Comparison of ENCODE assay signal across 13 mouse cellular contexts in genomic region chr3:86635464-86635863, GRCm38 (mm10).
DNase-seq lines count a peak whose midpoint lies in the region; ATAC-seq and TF ChIP-seq lines count a peak whose summit lies in the region.
"Had no signal": no experiment of that assay in that cellular context is flagged by ENCODE, and none has a peak within 500 bp of the region (broad histone marks: within the 10 kb centered on the region; RNA-seq: fewer than 3 reads in every experiment).

No protein-coding gene starts in this region.

- H3K36me3 ChIP-seq in lung, postnatal 0 days (ENCODE audit: insufficient read depth, low read length): no peaks in the 10 kb centered on the region
- H3K36me3 ChIP-seq in heart, embryonic 12.5 days: no peaks in the 10 kb centered on the region
- H3K36me3 ChIP-seq in myocyte (ENCODE audit: control insufficient read depth, insufficient read depth): no peaks in the 10 kb centered on the region
- H3K36me3 ChIP-seq: midbrain, embryonic 12.5 days; neural tube, embryonic 13.5 days had no signal

- H3K4me1 ChIP-seq in lung, postnatal 0 days (ENCODE audit: insufficient read depth, low read depth, low read length): no peaks in the 10 kb centered on the region
- no peaks in the 10 kb centered on the region for H3K4me1 ChIP-seq in lung, adult 2 months (ENCODE audit: control insufficient read depth, insufficient read depth, low read length)
- peaks cover 6% of the 10 kb centered on the region; the same call in 1 of the 2 replicates for H3K4me1 ChIP-seq in heart, embryonic 12.5 days (replicated peaks)

- no peak for TF ChIP-seq POLR2A in lung, adult 2 months (IDR thresholded peaks at IDR 0.05; ENCODE audit: borderline replicate concordance, extremely low read depth, low read depth, low read length)
- TF ChIP-seq POLR2A in myocyte (IDR thresholded peaks at IDR 0.05; ENCODE audit: insufficient read length, low read depth): no peak

- ATAC-seq in lung, postnatal 0 days: no peak
- ATAC-seq in heart, embryonic 12.5 days (ENCODE audit: insufficient number of reproducible peaks, low FRiP score): no peak
- no peak for ATAC-seq in granulocyte monocyte progenitor cell, adult 5-6 weeks (replicated peaks; ENCODE audit: poor library complexity, severe bottlenecking)
- ATAC-seq: forebrain, embryonic 16.5 days had no signal

- 73% methylated on average over 5 of the region's 5 CpGs for whole genome bisulfite sequencing in lung, postnatal 0 days
- WGBS in lung, adult 2 months: 60% methylated on average over 5 of the region's 5 CpGs
- 26% methylated on average over 5 of the region's 5 CpGs for WGBS in heart, embryonic 12.5 days

- H3K9ac ChIP-seq in lung, postnatal 0 days (replicated peaks; ENCODE audit: low read depth): no peak overlapping the region
- H3K9ac ChIP-seq in heart, embryonic 12.5 days: no peak overlapping the region
- H3K9ac ChIP-seq: midbrain, embryonic 12.5 days; neural tube, embryonic 13.5 days had no signal

- H3K9me3 ChIP-seq in lung, postnatal 0 days (ENCODE audit: low read length): no peaks in the 10 kb centered on the region
- H3K9me3 ChIP-seq in heart, embryonic 12.5 days (replicated peaks): no peaks in the 10 kb centered on the region
- H3K9me3 ChIP-seq: midbrain, embryonic 12.5 days; neural tube, embryonic 13.5 days had no signal

- H3K27me3 ChIP-seq in lung, postnatal 0 days (replicated peaks; ENCODE audit: insufficient read depth, low read length): no peaks in the 10 kb centered on the region
- no peaks in the 10 kb centered on the region for H3K27me3 ChIP-seq in heart, embryonic 12.5 days (replicated peaks)
- no peaks in the 10 kb centered on the region for H3K27me3 ChIP-seq in myocyte (ENCODE audit: control insufficient read depth, insufficient read depth, insufficient read length)
- H3K27me3 ChIP-seq: midbrain, embryonic 12.5 days; neural tube, embryonic 13.5 days had no signal

- peak; percentile 5 for DNase-seq in lung, postnatal 0 days (ENCODE audit: low spot score)
- no peak for DNase-seq in lung, adult 2 months
- DNase-seq in R1 (ENCODE audit: low read depth, low spot score): peak; percentile 3
- no peak for DNase-seq in frontal cortex, postnatal 36 days (ENCODE audit: low spot score in 2 of 2)
- DNase-seq: cerebellum, adult 18-20 months; kidney, adult 18-20 months; thymus, postnatal 25 days had no signal

- 0 out of 2 replicates have a peak overlapping the region, but pooled peaks have one; percentile 9 for H3K4me2 ChIP-seq in lung, postnatal 0 days (replicated peaks; ENCODE audit: low read depth, low read length)
- peak overlapping the region; percentile 52 for H3K4me2 ChIP-seq in heart, embryonic 12.5 days
- H3K4me2 ChIP-seq in myocyte (ENCODE audit: low read depth): peak overlapping the region; percentile 44
- H3K4me2 ChIP-seq: midbrain, embryonic 12.5 days; neural tube, embryonic 13.5 days had no signal

- H3K27ac ChIP-seq in lung, postnatal 0 days (ENCODE audit: low read length): no peak overlapping the region
- H3K27ac ChIP-seq in heart, embryonic 12.5 days (ENCODE audit: poor library complexity, severe bottlenecking): peak overlapping the region; percentile 8; the same call in 1 of the 2 replicates
- H3K27ac ChIP-seq: midbrain, embryonic 12.5 days; neural tube, embryonic 13.5 days had no signal

- no peak for TF ChIP-seq CTCF in lung, postnatal 0 days (IDR thresholded peaks at IDR 0.05)
- no peak for TF ChIP-seq CTCF in lung, adult 2 months (IDR thresholded peaks at IDR 0.05; ENCODE audit: insufficient read depth, low read length)

- TF ChIP-seq EP300 in lung, postnatal 0 days (IDR thresholded peaks at IDR 0.05): no peak

- H3K79me2 ChIP-seq in myocyte (ENCODE audit: control insufficient read depth, insufficient read depth): no peaks in the 10 kb centered on the region

- H3ac ChIP-seq in myocyte (ENCODE audit: control insufficient read depth, insufficient read length): no peak overlapping the region

- no peak overlapping the region for H3K4me3 ChIP-seq in lung, postnatal 0 days (ENCODE audit: low read depth, low read length)
- H3K4me3 ChIP-seq in lung, adult 2 months (replicated peaks; ENCODE audit: extremely low read depth, low read depth, low read length): no peak overlapping the region
- 0 out of 2 replicates have a peak overlapping the region, but pooled peaks have one; percentile 12 for H3K4me3 ChIP-seq in heart, embryonic 12.5 days
- no peak overlapping the region for H3K4me3 ChIP-seq in myocyte
- H3K4me3 ChIP-seq: midbrain, embryonic 12.5 days; neural tube, embryonic 13.5 days had no signal

TF ChIP-seq in myocyte, 11 proteins besides CTCF, POLR2A, EP300 and RAD21:
- no peak for TF ChIP-seq MYOG (IDR thresholded peaks at IDR 0.05; ENCODE audit: control insufficient read depth in 1 of 3, insufficient read depth in 1 of 3, insufficient read length in 2 of 3, low read depth in 2 of 3)
- TF ChIP-seq E2F4 (IDR thresholded peaks at IDR 0.05; ENCODE audit: insufficient read depth): no peak
- no peak for TF ChIP-seq MAX (IDR thresholded peaks at IDR 0.05; ENCODE audit: low read depth)
- no peak for TF ChIP-seq REST (IDR thresholded peaks at IDR 0.05; ENCODE audit: insufficient read depth, insufficient read length)
- TF ChIP-seq POLR2AphosphoS2 (IDR thresholded peaks at IDR 0.05; ENCODE audit: insufficient read length, low read depth): no peak
- TF ChIP-seq TCF3 (IDR thresholded peaks at IDR 0.05; ENCODE audit: insufficient read length, low read depth): no peak
- TF ChIP-seq MYOD1 (IDR thresholded peaks at IDR 0.05; ENCODE audit: control insufficient read depth in 1 of 3, insufficient read length in 2 of 3, low read depth in 2 of 3): no peak
- TF ChIP-seq CEBPB (IDR thresholded peaks at IDR 0.05; ENCODE audit: insufficient read depth, poor library complexity, severe bottlenecking): no peak
- TF ChIP-seq TCF12 (IDR thresholded peaks at IDR 0.05; ENCODE audit: insufficient read depth, poor library complexity, severe bottlenecking): no peak
- TF ChIP-seq USF1 (IDR thresholded peaks at IDR 0.05; ENCODE audit: low read depth): no peak
- no peak for TF ChIP-seq SRF (IDR thresholded peaks at IDR 0.05; ENCODE audit: control insufficient read depth, insufficient read length, low read depth)
TF ChIP-seq in myocyte: peak in this region for 0.

Comparison
In these comparisons a context has a peak if more than half of its experiments do, and no peak if none do; other contexts are left out.
1. DNase-seq: peak in lung, postnatal 0 days (single experiment) and R1 (single experiment); none in lung, adult 2 months (single experiment) and frontal cortex, postnatal 36 days (0 of 2).
2. Peak in every context shown above with its lines, with median percentiles within 50 percentile points of each other: H3K4me2 ChIP-seq.